Mouse (Mus musculus) kidney, adult 11 months (tissue): ENCODE data around the gene Adgrg1.

ENCODE experiments used
- DNase-seq: peaks from one replicate; pipeline ENCODE4 v3.0.0; 2022

Gene Adgrg1

DNA sequence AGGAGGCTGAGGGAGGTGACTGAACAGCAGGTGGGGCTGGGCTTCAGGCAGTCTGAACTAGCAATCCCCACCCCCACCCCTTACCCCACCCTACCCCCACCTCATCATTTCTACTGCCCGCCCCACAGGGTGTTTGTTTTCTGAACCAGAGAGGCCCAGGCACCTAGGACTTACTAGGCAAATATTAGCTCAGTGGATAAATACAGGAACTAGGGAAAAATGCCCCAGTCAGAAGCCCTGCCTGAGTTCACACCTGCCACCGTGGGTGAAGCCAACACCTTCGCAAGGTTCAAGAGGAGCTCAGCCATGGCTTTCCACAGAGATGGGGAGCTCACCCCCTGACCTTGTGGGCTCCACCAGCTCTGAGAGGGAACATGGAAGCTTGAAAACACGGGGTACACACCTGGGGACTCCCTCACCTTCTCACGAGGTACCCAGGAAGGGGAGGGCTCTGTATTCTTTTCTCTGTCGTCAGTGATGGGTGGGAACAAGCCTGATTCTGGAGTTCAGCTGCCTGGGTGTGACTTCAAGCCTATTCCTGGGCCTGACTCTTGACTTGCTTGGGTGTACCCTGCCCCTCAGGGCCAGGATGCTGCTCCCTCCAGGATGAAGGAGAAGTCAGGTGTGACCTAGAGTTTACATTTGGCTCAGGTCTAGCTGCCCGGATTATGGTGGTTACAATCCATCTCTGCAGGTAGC is at the start of gene Adgrg1:
Gene Adgrg1 (plus strand): TSS at position 285 of the 699 bp plus-strand sequence.
- DNase-seq = peak; percentile 86

DNA sequence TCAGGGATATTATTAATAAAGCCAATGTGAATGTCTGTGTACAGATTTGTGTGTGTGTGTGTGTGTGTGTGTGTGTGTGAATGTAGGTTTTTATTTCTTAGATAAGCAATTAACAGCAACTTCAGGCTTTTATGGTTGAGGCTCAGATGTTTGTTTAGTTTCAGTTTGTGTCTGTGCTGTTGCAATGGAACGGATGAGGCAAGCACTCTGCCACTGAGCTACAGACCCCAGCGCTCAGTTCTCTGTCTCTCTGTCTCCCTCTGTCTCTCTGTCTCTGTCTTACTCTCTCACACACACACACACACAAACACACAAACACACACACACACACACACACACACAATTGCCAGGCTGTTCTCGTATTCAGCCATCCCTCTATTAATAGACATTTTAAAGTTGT is 46.3 kb upstream of the Adgrg1 start:
- DNase-seq = no peak

- DNase-seq = no peak
These were observed 40.6 kb upstream of the Adgrg1 start for GRCm38 (mm10) chr8:94933918-94934317.

- DNase-seq = no peak
These were observed 39.4 kb upstream of the Adgrg1 start for GRCm38 (mm10) chr8:94935172-94935571.

DNA sequence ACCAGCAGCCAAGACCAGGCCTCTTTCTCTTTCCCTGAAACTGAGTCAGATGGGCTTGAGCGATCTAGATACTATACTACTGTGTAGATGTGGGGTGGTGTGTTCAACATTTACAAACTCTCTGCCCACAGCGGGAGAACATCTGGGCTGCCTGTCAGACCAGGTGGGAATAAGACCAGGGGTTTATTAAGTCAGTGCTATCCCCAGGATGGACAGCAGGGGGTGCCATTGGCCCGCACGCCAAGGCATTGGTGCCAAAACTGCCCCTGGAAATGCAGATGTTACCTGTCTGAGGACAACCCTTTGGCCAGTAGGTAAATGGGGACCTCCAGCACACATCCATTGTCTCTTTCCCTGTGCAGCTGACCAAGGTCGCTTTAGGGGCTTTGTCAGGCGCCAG is 32.0 kb upstream of the Adgrg1 start:
- peak; percentile 51 for DNase-seq

- DNase-seq = no peak
These were observed 29.4 kb upstream of the Adgrg1 start for GRCm38 (mm10) chr8:94945185-94945584.

DNA sequence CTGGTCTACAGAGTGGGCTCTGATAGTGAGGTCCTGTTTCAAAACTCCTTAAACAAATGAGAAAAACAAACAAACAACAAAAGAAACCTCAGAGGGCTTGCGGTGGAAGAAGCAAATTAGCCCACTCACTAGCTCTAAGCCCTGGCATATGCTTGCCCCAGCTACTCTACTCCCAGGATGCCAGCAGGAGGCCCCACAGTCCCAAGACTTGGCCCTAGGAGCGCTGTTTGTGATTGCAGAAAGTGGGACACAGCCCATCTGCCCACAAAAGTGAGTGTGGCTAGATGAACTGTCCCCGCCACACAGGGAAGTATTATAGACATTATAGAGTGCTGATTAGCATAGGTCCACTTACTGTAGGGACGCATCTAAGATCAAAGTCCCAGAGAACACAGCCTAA is 26.1 kb upstream of the Adgrg1 start:
- DNase-seq = no peak

DNA sequence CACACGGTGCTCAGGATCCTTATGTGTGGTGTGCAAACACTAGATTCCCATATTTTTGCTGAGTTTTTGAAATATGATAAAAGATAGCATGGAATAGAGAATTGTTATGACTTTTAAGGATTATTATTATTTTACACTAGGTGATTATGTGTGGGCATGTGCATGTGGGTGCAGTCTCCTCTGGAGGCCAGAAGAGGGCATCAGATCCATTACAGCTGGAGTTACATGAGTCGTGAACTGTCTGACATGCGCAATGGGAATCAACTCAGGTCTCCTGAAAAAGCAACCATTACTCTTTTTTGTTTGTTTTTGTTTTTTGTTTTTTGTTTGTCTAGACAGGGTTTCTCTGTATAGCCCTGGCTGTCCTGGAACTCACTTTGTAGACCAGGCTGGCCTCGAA is 25.5 kb upstream of the Adgrg1 start:
- DNase-seq = no peak

- DNase-seq = peak; percentile 73
These were observed 24.5 kb upstream of the Adgrg1 start for GRCm38 (mm10) chr8:94950046-94950445.

DNA sequence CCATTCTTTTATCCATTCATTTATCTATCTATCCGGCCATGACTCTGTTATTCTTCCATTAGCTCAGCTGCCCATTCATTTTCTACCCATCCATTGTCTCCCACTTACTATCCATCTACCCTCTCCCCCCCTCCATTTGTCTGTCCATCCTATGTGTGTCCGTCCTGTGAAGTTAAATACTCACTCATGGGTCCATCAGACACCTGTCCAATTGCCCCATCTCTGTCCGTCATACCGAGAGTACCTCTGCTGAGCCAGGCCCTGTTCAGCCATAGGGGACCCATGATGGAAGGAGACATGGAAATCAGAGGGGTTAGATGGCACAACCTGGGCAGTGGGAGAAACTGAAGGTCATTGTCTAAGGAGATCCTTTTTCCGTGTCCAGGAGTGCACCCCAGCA is 24.1 kb upstream of the Adgrg1 start:
- DNase-seq = no peak

- DNase-seq = no peak
These were observed 22.5 kb upstream of the Adgrg1 start for GRCm38 (mm10) chr8:94952086-94952485.

DNA sequence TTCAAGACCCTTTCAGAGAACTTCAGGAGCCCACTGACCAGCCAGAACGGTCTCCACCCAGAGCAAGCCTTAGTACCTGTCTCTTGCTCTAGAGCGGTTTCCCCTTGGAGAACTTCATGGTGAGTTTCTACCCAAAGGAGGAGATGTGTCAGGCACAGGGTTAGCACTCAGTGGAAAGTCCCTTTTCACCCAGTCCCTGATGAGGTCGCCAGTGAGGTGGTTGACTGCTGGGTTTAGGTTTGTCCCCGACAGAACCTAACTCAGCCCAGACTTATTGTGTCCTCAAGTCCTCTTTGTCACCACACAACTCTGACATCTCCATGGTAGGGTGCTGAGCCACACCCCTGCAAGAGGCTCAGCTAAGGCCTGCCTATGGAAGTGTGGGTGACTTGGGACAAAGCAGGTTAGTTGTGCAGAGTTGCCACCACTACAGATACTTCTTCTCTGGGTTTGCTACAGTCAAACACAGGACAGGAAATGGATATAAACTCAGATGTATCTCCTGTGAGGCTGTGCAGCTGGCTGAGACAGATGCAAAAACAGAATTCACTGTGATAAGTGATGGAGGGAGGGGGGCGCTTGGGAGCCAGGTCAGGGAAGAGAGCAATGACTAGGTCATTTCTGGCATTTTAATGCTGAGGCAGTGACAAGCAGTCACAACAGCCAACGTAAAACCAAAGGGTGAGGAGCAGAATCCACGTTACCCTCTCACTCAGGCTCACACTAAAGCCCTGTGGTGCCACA is 20.8 kb upstream of the Adgrg1 start:
- DNase-seq = no peak

- DNase-seq = no peak
These were observed 20.2 kb upstream of the Adgrg1 start for GRCm38 (mm10) chr8:94954368-94954737.

GRCm38 (mm10) chr8:94954921-94955758 is 19.4 kb upstream of the Adgrg1 start:
- no peak for DNase-seq

GRCm38 (mm10) chr8:94956078-94956574 is 18.4 kb upstream of the Adgrg1 start:
- DNase-seq = no peak

- DNase-seq = peak; percentile 71
These were observed 12.3 kb upstream of the Adgrg1 start for GRCm38 (mm10) chr8:94962201-94962600.

DNA sequence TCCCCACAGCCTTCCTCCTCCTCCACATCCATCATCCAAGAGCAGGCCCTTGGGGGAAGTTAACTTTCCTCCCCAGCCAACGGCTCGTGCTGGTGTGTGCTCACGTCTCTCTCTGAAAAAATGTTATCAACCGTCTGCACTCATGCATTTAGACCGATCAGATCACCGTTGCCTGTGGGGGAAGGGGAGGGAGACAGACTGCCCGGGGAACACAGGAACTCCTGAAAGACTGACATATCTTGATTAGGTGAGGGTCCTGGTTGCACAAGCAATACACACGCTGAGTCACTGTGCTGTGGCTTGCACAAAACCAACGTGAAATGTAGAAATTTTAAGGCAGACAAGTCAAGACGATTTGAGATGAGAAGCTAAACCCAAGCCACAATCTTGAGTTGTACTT is 9.7 kb upstream of the Adgrg1 start:
- no peak for DNase-seq

DNA sequence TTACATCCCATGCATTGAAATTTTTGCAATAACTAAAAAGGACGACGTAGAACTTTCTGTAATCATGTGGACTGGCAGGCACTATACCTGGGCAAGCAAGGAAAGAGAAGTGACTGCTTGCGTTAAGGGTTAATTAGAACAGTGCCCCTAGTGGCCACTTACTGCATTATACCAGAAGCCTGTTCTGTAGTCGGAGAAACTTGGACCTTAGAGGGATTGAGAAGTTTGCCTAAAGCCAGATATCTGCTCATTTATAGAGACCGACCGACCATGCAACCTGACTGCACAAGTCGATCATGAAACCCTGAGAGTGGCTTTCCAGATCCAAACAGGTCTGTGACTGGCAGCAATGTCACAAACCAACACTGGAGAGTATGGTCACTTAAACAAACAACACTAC is 8.0 kb upstream of the Adgrg1 start:
- no peak for DNase-seq

GRCm38 (mm10) chr8:94967071-94967470 is 7.5 kb upstream of the Adgrg1 start:
- DNase-seq = peak; percentile 72

DNA sequence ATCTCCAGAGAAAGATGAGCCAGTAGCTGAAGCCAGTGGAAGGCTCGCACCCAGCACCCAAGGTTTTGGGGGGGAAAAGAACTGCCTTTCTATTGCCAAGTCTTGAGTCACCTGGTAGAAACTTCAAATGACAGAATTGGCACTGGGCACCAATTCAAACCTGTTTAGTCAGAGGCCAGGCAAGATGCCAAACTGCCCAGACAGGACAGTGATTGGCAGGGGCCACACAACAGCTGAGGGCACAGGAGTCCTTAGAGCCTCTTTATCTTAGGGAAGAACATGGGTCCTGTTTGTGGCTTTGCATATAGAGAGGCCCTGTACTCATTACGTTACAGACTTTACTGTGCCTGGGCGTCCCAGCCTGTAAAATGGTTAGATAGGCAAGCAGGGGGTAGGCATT is 7.0 kb upstream of the Adgrg1 start:
- DNase-seq = peak; percentile 82

DNA sequence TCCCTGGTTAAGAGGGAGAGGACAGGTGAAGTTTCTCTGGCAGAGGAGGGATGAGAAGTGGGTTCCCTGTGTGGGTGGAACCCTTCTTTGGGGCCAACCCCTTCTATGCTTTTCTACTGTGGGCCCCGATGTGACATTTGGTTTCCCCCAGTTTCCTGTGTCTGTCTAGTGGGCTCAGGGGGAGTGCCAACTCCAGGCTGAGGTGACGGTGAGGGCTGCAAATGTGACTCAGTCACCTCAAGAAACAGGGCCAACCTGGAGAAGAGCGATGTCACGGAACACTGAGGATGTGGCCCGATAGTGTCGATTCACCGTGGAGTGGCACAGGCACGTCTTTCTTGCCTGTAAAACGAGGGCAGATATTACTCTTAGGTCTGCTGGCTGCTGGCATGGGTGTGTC is 1.3 kb upstream of the Adgrg1 start:
- DNase-seq = no peak

DNA sequence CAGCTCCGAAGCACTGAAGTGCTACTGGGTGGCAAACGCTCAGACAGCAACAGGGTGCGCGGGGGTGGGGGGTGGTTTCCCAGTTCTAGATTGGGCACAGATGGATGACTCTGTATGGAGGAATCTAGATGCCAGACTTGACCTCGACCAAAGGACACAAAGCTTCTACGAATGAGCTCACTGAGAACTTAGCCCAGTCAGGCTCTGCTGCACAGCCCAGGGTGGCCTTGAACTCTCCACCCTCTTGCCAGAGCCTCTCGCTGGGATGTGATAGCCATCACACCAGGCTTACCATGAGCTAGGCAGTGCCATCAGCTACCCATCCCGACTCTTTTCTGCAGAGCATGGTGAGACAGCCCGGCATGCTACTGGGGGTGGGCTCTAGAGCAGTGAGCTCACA is 765 bp upstream of the Adgrg1 start:
- DNase-seq = no peak

GRCm38 (mm10) chr8:94976651-94977417 is 2.3 kb downstream of the Adgrg1 start:
- peak; percentile 97 for DNase-seq
